Mouse (Mus musculus): ENCODE data around the gene Nfib. TPM values are rescaled to one million over a fixed set of nuclear protein-coding genes. Genes with fewer than 3 reads are reported as not detected.

Nfib gene
- polyA plus RNA-seq, 1 experiment from 2014 or later, result 113 TPM

GRCm38 (mm10) chr4:82684088-82684715 lies 21.3 kb downstream of the Nfib start:
- Histone ChIP-seq H3K4me2 (peak overlapping the region; percentile 18; the same call in 1 of the 2 replicates), H3K4me3 (no peak overlapping the region), H3K9me3 (no peaks in the 10 kb centered on the region), H3K36me3 (no peaks in the 10 kb centered on the region), H3K9ac (no peak overlapping the region), H3K4me1 (peaks cover 11% of the 10 kb centered on the region; the same call in 1 of the 2 replicates), H3K27ac (peak overlapping the region; percentile 19), H3K27me3 (no peaks in the 10 kb centered on the region)
- WGBS, result 46% methylated on average over 12 of the region's 12 CpGs
- no peak for ATAC-seq (ENCODE audit: borderline replicate concordance, extremely low read depth, low FRiP score, low TSS enrichment)

DNA sequence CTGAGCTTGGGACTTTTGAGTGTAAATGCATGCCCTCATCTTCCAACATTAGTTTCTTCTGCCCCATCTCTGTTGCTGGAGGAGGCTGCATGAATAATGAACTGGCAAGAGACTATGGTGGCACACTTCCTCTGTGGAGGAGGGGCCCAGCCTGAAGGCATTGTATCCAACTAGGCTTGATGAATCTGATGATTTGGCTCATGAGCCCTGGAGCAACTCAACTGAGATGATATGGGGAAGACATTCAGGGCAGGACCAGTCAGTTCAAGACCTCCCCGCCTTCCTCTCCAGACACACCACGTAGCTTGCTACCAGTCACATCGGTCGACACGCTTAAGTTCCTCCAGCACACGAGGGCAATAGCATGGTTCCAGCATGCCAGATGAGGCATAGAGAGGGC lies 22.0 kb downstream of the Nfib start:
- Histone ChIP-seq H3K27ac (no peak overlapping the region), H3K9ac (no peak overlapping the region), H3K4me2 (no peak overlapping the region), H3K4me3 (no peak overlapping the region), H3K9me3 (no peaks in the 10 kb centered on the region), H3K36me3 (no peaks in the 10 kb centered on the region), H3K27me3 (no peaks in the 10 kb centered on the region), H3K4me1 (peaks cover 11% of the 10 kb centered on the region; the same call in 1 of the 2 replicates)
- WGBS, result 86% methylated on average over 6 of the region's 6 CpGs
- no peak for ATAC-seq (ENCODE audit: borderline replicate concordance, extremely low read depth, low FRiP score, low TSS enrichment)

- Histone ChIP-seq H3K4me2 (no peak overlapping the region), H3K36me3 (no peaks in the 10 kb centered on the region), H3K4me1 (0 out of 2 replicates have a peak, but pooled peaks cover 3% of the 10 kb centered on the region), H3K4me3 (no peak overlapping the region), H3K9ac (no peak overlapping the region), H3K27ac (no peak overlapping the region), H3K9me3 (no peaks in the 10 kb centered on the region), H3K27me3 (no peaks in the 10 kb centered on the region)
- WGBS, result 80% methylated on average over 2 of the region's 2 CpGs
- ATAC-seq (ENCODE audit: borderline replicate concordance, extremely low read depth, low FRiP score, low TSS enrichment), result no peak
Measured at GRCm38 (mm10) chr4:82676104-82676503, 29.4 kb downstream of the Nfib start.

DNA sequence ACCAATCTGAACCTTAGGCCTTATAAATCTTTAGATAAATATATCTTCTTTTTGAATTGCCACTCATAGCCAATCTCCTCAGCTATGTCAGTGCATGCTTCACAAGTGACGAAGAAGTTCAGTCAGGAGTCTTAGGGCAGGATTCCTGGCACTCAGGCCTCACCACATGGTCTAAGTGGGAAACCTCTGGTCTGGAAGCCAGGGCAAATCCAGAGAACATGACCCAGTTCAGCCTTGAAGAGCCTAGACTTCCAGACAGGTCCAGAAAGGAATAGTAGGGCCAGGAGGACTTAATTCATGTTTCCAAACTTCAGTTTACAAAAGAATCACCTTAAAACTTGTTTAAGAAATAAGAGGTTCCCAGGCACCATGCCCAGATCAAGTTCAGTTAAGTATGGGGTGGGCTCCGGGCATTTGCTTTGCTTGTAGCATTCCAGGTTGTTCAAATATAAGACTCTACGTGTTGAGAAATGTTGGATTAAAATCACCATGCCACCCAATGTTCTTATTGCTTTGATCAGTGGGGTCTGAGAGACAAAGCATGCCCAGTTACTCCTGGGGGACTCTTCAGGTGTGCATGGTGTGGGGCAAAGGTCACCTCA lies 38.2 kb downstream of the Nfib start:
- H3K4me2 ChIP-seq, result no peak overlapping the region
- H3K9ac ChIP-seq, result no peak overlapping the region
- WGBS, result 64% methylated on average over 3 of the region's 3 CpGs
- no peak overlapping the region for H3K4me3 ChIP-seq
- H3K27me3 ChIP-seq, result no peaks in the 10 kb centered on the region
- H3K9me3 ChIP-seq, result no peaks in the 10 kb centered on the region
- peak; percentile 65; the same call in 1 of the 2 replicates for ATAC-seq (ENCODE audit: borderline replicate concordance, extremely low read depth, low FRiP score, low TSS enrichment)
- no peaks in the 10 kb centered on the region for H3K36me3 ChIP-seq
- H3K27ac ChIP-seq, result peak overlapping the region; percentile 83
- H3K4me1 ChIP-seq, result peaks cover 5% of the 10 kb centered on the region; the same call in 1 of the 2 replicates

GRCm38 (mm10) chr4:82664436-82664835 lies 41.1 kb downstream of the Nfib start:
- H3K9me3 ChIP-seq, result no peaks in the 10 kb centered on the region
- no peak overlapping the region for H3K4me2 ChIP-seq
- H3K4me1 ChIP-seq, result peaks cover 12% of the 10 kb centered on the region
- ATAC-seq (ENCODE audit: borderline replicate concordance, extremely low read depth, low FRiP score, low TSS enrichment), result no peak
- no peak overlapping the region for H3K27ac ChIP-seq
- no peaks in the 10 kb centered on the region for H3K27me3 ChIP-seq
- H3K36me3 ChIP-seq, result no peaks in the 10 kb centered on the region
- no peak overlapping the region for H3K9ac ChIP-seq
- WGBS, result 71% methylated on average over 7 of the region's 7 CpGs
- H3K4me3 ChIP-seq, result no peak overlapping the region

- Histone ChIP-seq H3K27me3 (no peaks in the 10 kb centered on the region), H3K27ac (no peak overlapping the region), H3K9me3 (no peaks in the 10 kb centered on the region), H3K4me3 (no peak overlapping the region), H3K4me2 (no peak overlapping the region), H3K36me3 (no peaks in the 10 kb centered on the region), H3K9ac (no peak overlapping the region), H3K4me1 (peaks cover 12% of the 10 kb centered on the region)
- no peak for ATAC-seq (ENCODE audit: borderline replicate concordance, extremely low read depth, low FRiP score, low TSS enrichment)
- WGBS, result 73% methylated on average over 6 of the region's 6 CpGs
Measured at GRCm38 (mm10) chr4:82663749-82664381, 41.7 kb downstream of the Nfib start.

DNA sequence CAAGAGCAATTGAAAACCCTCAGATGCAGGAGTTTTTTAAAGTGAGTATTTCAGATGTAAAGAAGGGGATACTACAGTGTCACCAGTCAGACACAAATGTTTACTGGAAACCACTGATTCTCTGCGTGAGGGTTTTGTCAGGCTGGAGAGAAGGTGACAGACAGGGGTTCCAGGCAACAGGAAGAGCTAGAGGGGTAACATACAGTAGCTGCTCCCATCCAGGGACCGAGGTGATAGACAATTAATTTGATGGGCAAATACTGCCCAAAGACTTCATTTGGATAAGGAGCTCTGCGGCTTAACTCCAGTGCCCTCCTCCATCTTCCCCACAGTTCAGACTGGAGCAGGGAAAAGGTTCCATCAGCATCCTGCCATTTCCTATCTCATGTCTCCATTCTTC lies 42.9 kb downstream of the Nfib start:
- Histone ChIP-seq H3K4me2 (no peak overlapping the region), H3K4me1 (peaks cover 12% of the 10 kb centered on the region), H3K9ac (no peak overlapping the region), H3K27ac (no peak overlapping the region), H3K4me3 (no peak overlapping the region), H3K27me3 (no peaks in the 10 kb centered on the region), H3K9me3 (no peaks in the 10 kb centered on the region), H3K36me3 (no peaks in the 10 kb centered on the region)
- ATAC-seq (ENCODE audit: borderline replicate concordance, extremely low read depth, low FRiP score, low TSS enrichment), result no peak
- 57% methylated on average over 3 of the region's 3 CpGs for WGBS

GRCm38 (mm10) chr4:82662222-82662621 lies 43.3 kb downstream of the Nfib start:
- WGBS, result 34% methylated on average over 9 of the region's 9 CpGs
- Histone ChIP-seq H3K4me2 (no peak overlapping the region), H3K9me3 (no peaks in the 10 kb centered on the region), H3K4me1 (peaks cover 12% of the 10 kb centered on the region), H3K9ac (no peak overlapping the region), H3K36me3 (no peaks in the 10 kb centered on the region), H3K27me3 (no peaks in the 10 kb centered on the region), H3K4me3 (no peak overlapping the region), H3K27ac (no peak overlapping the region)
- no peak for ATAC-seq (ENCODE audit: borderline replicate concordance, extremely low read depth, low FRiP score, low TSS enrichment)

GRCm38 (mm10) chr4:82661215-82661614 lies 44.3 kb downstream of the Nfib start:
- 89% methylated on average over 7 of the region's 7 CpGs for WGBS
- Histone ChIP-seq H3K9me3 (no peaks in the 10 kb centered on the region), H3K4me1 (peaks cover 8% of the 10 kb centered on the region), H3K9ac (no peak overlapping the region), H3K4me2 (no peak overlapping the region), H3K27me3 (no peaks in the 10 kb centered on the region), H3K27ac (no peak overlapping the region), H3K36me3 (no peaks in the 10 kb centered on the region), H3K4me3 (no peak overlapping the region)
- no peak for ATAC-seq (ENCODE audit: borderline replicate concordance, extremely low read depth, low FRiP score, low TSS enrichment)

DNA sequence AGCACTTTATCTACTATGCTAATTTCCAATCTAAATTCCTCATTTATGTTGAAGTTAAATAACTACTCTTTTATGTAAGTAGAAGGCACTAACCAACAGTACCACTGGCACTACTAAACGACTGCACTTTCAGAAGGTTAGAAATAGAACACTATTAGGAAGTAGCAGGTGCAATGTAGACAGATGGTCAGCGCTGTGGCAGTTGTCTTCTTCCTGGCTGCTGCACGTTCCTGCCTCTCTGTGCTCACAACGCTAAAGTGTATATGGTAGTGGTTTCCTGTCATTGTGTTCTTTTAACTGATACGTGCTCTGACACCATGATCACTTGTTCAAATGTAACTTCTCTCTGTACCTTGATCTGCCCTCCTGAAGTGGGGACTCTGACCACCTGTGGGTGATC lies 59.9 kb downstream of the Nfib start:
- Histone ChIP-seq H3K4me2 (no peak overlapping the region), H3K4me3 (no peak overlapping the region), H3K4me1 (no peaks in the 10 kb centered on the region), H3K27me3 (no peaks in the 10 kb centered on the region), H3K9ac (no peak overlapping the region), H3K9me3 (no peaks in the 10 kb centered on the region), H3K27ac (no peak overlapping the region), H3K36me3 (no peaks in the 10 kb centered on the region)
- WGBS, result 66% methylated on average over 5 of the region's 5 CpGs
- ATAC-seq (ENCODE audit: borderline replicate concordance, extremely low read depth, low FRiP score, low TSS enrichment), result no peak

- no peak overlapping the region for H3K9ac ChIP-seq
- no peak overlapping the region for H3K27ac ChIP-seq
- H3K9me3 ChIP-seq, result no peaks in the 10 kb centered on the region
- no peaks in the 10 kb centered on the region for H3K27me3 ChIP-seq
- no peak overlapping the region for H3K4me2 ChIP-seq
- H3K36me3 ChIP-seq, result no peaks in the 10 kb centered on the region
- no peak overlapping the region for H3K4me3 ChIP-seq
- ATAC-seq (ENCODE audit: borderline replicate concordance, extremely low read depth, low FRiP score, low TSS enrichment), result no peak
- 79% methylated on average over 9 of the region's 9 CpGs for WGBS
- no peaks in the 10 kb centered on the region for H3K4me1 ChIP-seq
Measured at GRCm38 (mm10) chr4:82644797-82645196, 60.8 kb downstream of the Nfib start.

GRCm38 (mm10) chr4:82643734-82644085 lies 61.8 kb downstream of the Nfib start:
- WGBS, result 63% methylated on average over 5 of the region's 5 CpGs

More at GRCm38 (mm10) chr4:82643734-82644085, 61.8 kb downstream of the Nfib start:
- no peaks in the 10 kb centered on the region for H3K9me3 ChIP-seq
- H3K9ac ChIP-seq, result no peak overlapping the region
- H3K4me1 ChIP-seq, result no peaks in the 10 kb centered on the region
- no peaks in the 10 kb centered on the region for H3K36me3 ChIP-seq
- H3K4me3 ChIP-seq, result no peak overlapping the region
- H3K4me2 ChIP-seq, result no peak overlapping the region
- no peak overlapping the region for H3K27ac ChIP-seq
- H3K27me3 ChIP-seq, result no peaks in the 10 kb centered on the region
- ATAC-seq (ENCODE audit: borderline replicate concordance, extremely low read depth, low FRiP score, low TSS enrichment), result no peak

Measured in lung, embryonic 15.5 days (tissue).